Mouse (Mus musculus) midbrain, embryonic 12.5 days (tissue): ENCODE data around the gene Mcts2. TPM values are rescaled to one million over a fixed set of nuclear protein-coding genes. Genes with fewer than 3 reads are reported as not detected.

Experiments used
- ATAC-seq: fragments of 200-750 bp; cut with Nextera tagmentation; 2 replicates; pipeline ENCODE4 v1.8.0; 2017; ENCODE audit warnings: low read depth, moderate TSS enrichment, moderate library complexity; ENCODE audit not compliant: low FRiP score
- H3K27ac ChIP-seq: fragments of 300-500 bp; sonication (generic); replicated peaks from 2 replicates; pipeline ENCODE4 v1.5.1; 2016; ENCODE audit warnings: mild to moderate bottlenecking
- H3K27me3 ChIP-seq: fragments of 300-500 bp; sonication (generic); 2 replicates; pipeline ENCODE4 v1.6.1; 2016; ENCODE audit warnings: mild to moderate bottlenecking
- H3K36me3 ChIP-seq: fragments of 300-500 bp; sonication (generic); 2 replicates; pipeline ENCODE4 v1.6.1; 2016
- H3K4me1 ChIP-seq: fragments of 300-500 bp; sonication (generic); 2 replicates; pipeline ENCODE4 v1.6.1; 2016
- H3K4me2 ChIP-seq: fragments of 300-500 bp; sonication (generic); replicated peaks from 2 replicates; pipeline ENCODE4 v1.6.1; 2016; ENCODE audit warnings: mild to moderate bottlenecking, moderate library complexity
- H3K4me3 ChIP-seq: fragments of 300-500 bp; sonication (generic); 2 replicates; pipeline ENCODE4 v1.5.1; 2016; ENCODE audit warnings: mild to moderate bottlenecking
- H3K9ac ChIP-seq: fragments of 300-500 bp; sonication (generic); replicated peaks from 2 replicates; pipeline ENCODE4 v1.6.1; 2016; ENCODE audit warnings: mild to moderate bottlenecking, moderate library complexity
- H3K9me3 ChIP-seq: fragments of 300-500 bp; sonication (generic); 2 replicates; pipeline ENCODE4 v1.6.1; 2016; ENCODE audit warnings: mild to moderate bottlenecking
- WGBS: fragments of 180-500 bp; shearing (Covaris S2); methylation state at CpG from one replicate; pipeline ENCODE4 v1.1.7; 2016; 5-methylcytosine and 5-hydroxymethylcytosine counted together
- polyA plus RNA-seq: library from polyadenylated mRNA; unstranded; fragments of >200 nt; fragmentation: Nextera tagmentation; extraction: Ambion mirVana; gene quantifications from 2 replicates; pipeline ENCODE4 v1.2.1, GENCODE M21; 2016

Mcts2 gene
- polyA plus RNA-seq, 1 experiment from 2014 or later = 38.4 TPM

- no peak overlapping the region for H3K9ac ChIP-seq
- H3K27me3 ChIP-seq = no peaks in the 10 kb centered on the region
- no peaks in the 10 kb centered on the region for H3K9me3 ChIP-seq
- H3K4me2 ChIP-seq = no peak overlapping the region
- no peak overlapping the region for H3K27ac ChIP-seq
- no peak for ATAC-seq
- WGBS = 95% methylated on average over 5 of the region's 5 CpGs
- H3K4me1 ChIP-seq = peaks cover 32% of the 10 kb centered on the region
- no peak overlapping the region for H3K4me3 ChIP-seq
- H3K36me3 ChIP-seq = peaks cover 20% of the 10 kb centered on the region
Measured at GRCm38 (mm10) chr2:152709066-152709465, 22.2 kb downstream of the Mcts2 start.

GRCm38 (mm10) chr2:152716241-152716772 lies 29.5 kb downstream of the Mcts2 start:
- no peak for ATAC-seq
- Histone ChIP-seq H3K9ac (no peak overlapping the region), H3K27me3 (no peaks in the 10 kb centered on the region), H3K9me3 (no peaks in the 10 kb centered on the region), H3K4me2 (no peak overlapping the region), H3K4me1 (peaks cover 19% of the 10 kb centered on the region), H3K27ac (no peak overlapping the region), H3K4me3 (no peak overlapping the region), H3K36me3 (no peaks in the 10 kb centered on the region; the same call in 1 of the 2 replicates)
- WGBS = 83% methylated on average over 6 of the region's 6 CpGs

- Histone ChIP-seq H3K4me1 (peaks cover 19% of the 10 kb centered on the region), H3K9me3 (no peaks in the 10 kb centered on the region), H3K36me3 (no peaks in the 10 kb centered on the region; the same call in 1 of the 2 replicates), H3K4me2 (peak overlapping the region; percentile 26; the same call in 1 of the 2 replicates), H3K4me3 (no peak overlapping the region), H3K27me3 (no peaks in the 10 kb centered on the region), H3K9ac (no peak overlapping the region), H3K27ac (peak overlapping the region; percentile 65)
- ATAC-seq = no peak
- 46% methylated on average over 11 of the region's 11 CpGs for WGBS
Measured at GRCm38 (mm10) chr2:152717652-152718051, 30.8 kb downstream of the Mcts2 start.

DNA sequence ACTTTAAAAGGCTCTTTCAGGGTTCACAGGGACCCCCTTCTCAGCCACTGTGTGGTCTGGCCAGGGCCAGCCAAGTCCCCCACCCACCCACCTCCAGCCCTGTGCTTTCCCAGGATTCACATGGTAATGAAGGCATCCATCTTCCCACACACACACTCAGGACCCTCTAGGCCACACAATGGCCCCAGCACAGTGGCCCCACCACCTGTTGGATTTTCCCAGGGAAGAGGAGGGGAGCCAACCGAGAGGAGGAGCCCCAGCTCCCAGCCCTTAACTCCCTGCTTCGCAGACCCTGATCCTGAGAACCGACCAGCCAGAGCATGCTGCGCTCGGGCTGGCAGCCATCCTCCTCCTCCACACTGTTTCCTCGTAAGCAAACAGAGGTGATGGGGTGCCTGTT lies 31.2 kb downstream of the Mcts2 start:
- H3K9ac ChIP-seq = no peak overlapping the region
- 14% methylated on average over 6 of the region's 6 CpGs for WGBS
- peak overlapping the region; percentile 65 for H3K27ac ChIP-seq

DNA sequence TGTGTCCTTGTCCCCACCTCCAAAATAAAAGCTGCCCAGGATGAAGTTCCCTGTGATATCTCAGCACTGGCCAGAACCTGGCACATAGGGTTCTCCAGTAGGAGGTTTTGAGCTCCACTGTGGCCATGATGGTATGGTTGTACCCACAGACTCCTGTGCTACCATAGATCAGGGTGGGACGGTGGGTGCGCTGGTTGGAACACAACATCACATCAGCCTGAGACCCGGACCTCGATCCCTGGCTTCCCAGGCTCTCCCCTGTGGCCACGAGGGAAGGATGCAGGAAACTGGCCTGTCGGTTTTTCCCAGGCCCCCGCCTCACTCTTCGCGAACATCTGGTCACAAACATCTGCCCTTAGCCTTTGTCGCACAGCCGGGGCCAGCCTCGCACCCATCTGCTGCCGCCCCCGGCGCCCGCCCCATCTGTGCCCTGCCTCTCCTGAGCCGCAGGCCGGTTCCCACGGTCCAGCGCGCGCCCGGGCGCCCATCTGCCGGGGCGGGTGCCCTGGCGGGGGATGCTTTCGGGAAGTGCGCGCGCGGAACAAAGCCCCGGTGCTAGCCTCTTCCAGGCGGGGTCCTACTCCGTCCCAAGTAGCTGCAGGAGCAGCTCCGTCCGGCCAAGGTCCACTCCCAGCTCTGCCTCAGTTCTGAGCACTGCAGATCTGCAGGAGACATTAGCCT lies 37.0 kb downstream of the Mcts2 start:
- 3% methylated on average over 37 of the region's 37 CpGs for WGBS
- ATAC-seq = peak; percentile 87
- Histone ChIP-seq H3K9me3 (no peaks in the 10 kb centered on the region), H3K4me1 (peaks cover 22% of the 10 kb centered on the region), H3K9ac (peak overlapping the region; percentile 50; the same call in 1 of the 2 replicates), H3K27ac (peak overlapping the region; percentile 46; the same call in 1 of the 2 replicates), H3K36me3 (no peaks in the 10 kb centered on the region), H3K4me2 (peak overlapping the region; percentile 58), H3K27me3 (peaks cover 18% of the 10 kb centered on the region), H3K4me3 (peak overlapping the region; percentile 37)

More for the DNA sequence above, 31.2 kb downstream of the Mcts2 start:
- peak overlapping the region; percentile 26; the same call in 1 of the 2 replicates for H3K4me2 ChIP-seq
- no peaks in the 10 kb centered on the region for H3K9me3 ChIP-seq
- ATAC-seq = peak; percentile 93
- peaks cover 19% of the 10 kb centered on the region for H3K4me1 ChIP-seq
- 0 out of 2 replicates have a peak, but pooled peaks cover 4% of the 10 kb centered on the region for H3K27me3 ChIP-seq
- H3K36me3 ChIP-seq = no peaks in the 10 kb centered on the region; the same call in 1 of the 2 replicates
- H3K4me3 ChIP-seq = no peak overlapping the region

- Histone ChIP-seq H3K4me2 (peak overlapping the region; percentile 58), H3K4me1 (peaks cover 22% of the 10 kb centered on the region), H3K27ac (0 out of 2 replicates have a peak overlapping the region, but pooled peaks have one; percentile 46), H3K9me3 (no peaks in the 10 kb centered on the region), H3K27me3 (peaks cover 18% of the 10 kb centered on the region), H3K4me3 (peak overlapping the region; percentile 37; the same call in 1 of the 2 replicates), H3K36me3 (no peaks in the 10 kb centered on the region), H3K9ac (0 out of 2 replicates have a peak overlapping the region, but pooled peaks have one; percentile 50)
- WGBS = 79% methylated on average over 3 of the region's 3 CpGs
- peak; percentile 8; the same call in 1 of the 2 replicates for ATAC-seq
Measured at GRCm38 (mm10) chr2:152724332-152724723, 37.5 kb downstream of the Mcts2 start.

GRCm38 (mm10) chr2:152725178-152725750 lies 38.4 kb downstream of the Mcts2 start:
- no peaks in the 10 kb centered on the region for H3K36me3 ChIP-seq
- H3K27me3 ChIP-seq = peaks cover 18% of the 10 kb centered on the region
- no peak for ATAC-seq
- no peak overlapping the region for H3K9ac ChIP-seq
- H3K4me2 ChIP-seq = no peak overlapping the region
- 72% methylated on average over 15 of the region's 15 CpGs for WGBS
- H3K9me3 ChIP-seq = no peaks in the 10 kb centered on the region
- H3K4me1 ChIP-seq = peaks cover 27% of the 10 kb centered on the region
- H3K4me3 ChIP-seq = no peak overlapping the region
- no peak overlapping the region; the same call in 1 of the 2 replicates for H3K27ac ChIP-seq

- Histone ChIP-seq H3K36me3 (no peaks in the 10 kb centered on the region), H3K4me3 (no peak overlapping the region), H3K9me3 (no peaks in the 10 kb centered on the region), H3K27me3 (peaks cover 18% of the 10 kb centered on the region), H3K4me1 (peaks cover 27% of the 10 kb centered on the region), H3K9ac (no peak overlapping the region), H3K4me2 (no peak overlapping the region), H3K27ac (no peak overlapping the region)
- ATAC-seq = no peak
- 89% methylated on average over 6 of the region's 6 CpGs for WGBS
Measured at GRCm38 (mm10) chr2:152726213-152726612, 39.4 kb downstream of the Mcts2 start.

DNA sequence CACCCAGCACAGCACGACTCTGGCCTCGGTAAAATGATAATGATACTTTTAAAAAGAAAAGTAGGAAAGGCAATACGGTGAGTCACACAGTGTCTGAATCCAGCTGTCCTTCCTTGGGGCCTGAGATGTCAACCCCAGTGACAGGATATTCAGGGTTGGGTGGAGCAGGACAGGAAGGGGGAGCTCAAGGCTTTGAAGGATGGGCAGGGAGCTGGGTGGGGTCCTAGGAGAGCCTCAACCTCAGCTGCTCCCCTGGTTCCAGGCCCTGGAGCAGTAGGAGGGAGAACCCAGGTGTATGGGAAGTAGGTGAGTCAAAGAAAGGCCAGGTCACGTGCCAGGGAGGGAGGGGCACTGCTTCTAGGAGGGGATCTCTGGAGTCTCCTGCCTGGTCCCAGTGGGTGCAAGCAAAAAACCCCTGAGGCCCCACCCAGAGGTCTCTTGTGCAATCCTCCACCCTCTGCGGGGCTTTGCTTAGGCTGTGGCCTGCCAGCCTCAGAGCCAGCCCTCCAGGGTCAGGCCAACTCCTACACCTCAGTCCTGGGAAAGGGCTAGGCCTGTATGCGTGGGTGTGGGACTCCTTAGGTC lies 40.0 kb downstream of the Mcts2 start:
- Histone ChIP-seq H3K27ac (no peak overlapping the region), H3K4me1 (peaks cover 27% of the 10 kb centered on the region), H3K9me3 (no peaks in the 10 kb centered on the region), H3K4me2 (no peak overlapping the region), H3K9ac (no peak overlapping the region), H3K4me3 (no peak overlapping the region), H3K27me3 (peaks cover 18% of the 10 kb centered on the region), H3K36me3 (no peaks in the 10 kb centered on the region)
- no peak for ATAC-seq
- 69% methylated on average over 6 of the region's 6 CpGs for WGBS

GRCm38 (mm10) chr2:152727795-152728510 lies 41.1 kb downstream of the Mcts2 start:
- no peaks in the 10 kb centered on the region for H3K9me3 ChIP-seq
- WGBS = 83% methylated on average over 14 of the region's 14 CpGs

DNA sequence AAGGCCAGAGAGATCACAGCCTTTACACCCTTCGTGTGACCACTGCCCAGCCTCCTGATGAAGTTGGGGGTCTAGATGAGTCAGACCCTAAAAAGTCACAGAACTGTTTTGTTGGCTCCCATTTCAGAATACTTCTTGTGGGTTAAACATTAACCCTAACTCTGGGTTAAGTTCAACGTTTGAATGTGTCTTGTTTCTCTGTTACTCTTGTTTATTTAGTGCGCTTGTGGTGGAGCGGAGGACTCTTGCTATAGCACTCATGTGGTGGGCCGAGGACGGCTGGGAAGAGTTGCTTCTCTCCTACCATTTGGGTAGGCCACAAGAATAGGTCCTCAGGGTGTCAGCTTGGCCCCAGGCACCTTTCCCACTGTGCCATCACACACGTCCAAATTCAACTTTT lies 41.8 kb downstream of the Mcts2 start:
- WGBS = 85% methylated on average over 7 of the region's 7 CpGs

More at GRCm38 (mm10) chr2:152727795-152728510, 41.1 kb downstream of the Mcts2 start:
- no peaks in the 10 kb centered on the region for H3K36me3 ChIP-seq
- peaks cover 30% of the 10 kb centered on the region for H3K4me1 ChIP-seq
- no peak for ATAC-seq
- H3K27ac ChIP-seq = 0 out of 2 replicates have a peak overlapping the region, but pooled peaks have one; percentile 40
- no peak overlapping the region for H3K4me2 ChIP-seq
- no peak overlapping the region for H3K9ac ChIP-seq
- no peak overlapping the region for H3K4me3 ChIP-seq
- peaks cover 15% of the 10 kb centered on the region for H3K27me3 ChIP-seq

More for the DNA sequence above, 41.8 kb downstream of the Mcts2 start:
- Histone ChIP-seq H3K9me3 (no peaks in the 10 kb centered on the region), H3K27ac (0 out of 2 replicates have a peak overlapping the region, but pooled peaks have one; percentile 40), H3K9ac (no peak overlapping the region), H3K4me1 (peaks cover 30% of the 10 kb centered on the region), H3K27me3 (peaks cover 13% of the 10 kb centered on the region), H3K4me2 (no peak overlapping the region), H3K36me3 (no peaks in the 10 kb centered on the region), H3K4me3 (no peak overlapping the region)
- no peak for ATAC-seq
